Mouse (Mus musculus): ENCODE results near the gene Mettl2. TPM values are rescaled to one million over a fixed set of nuclear protein-coding genes. Genes with fewer than 3 reads are reported as not detected.

Gene Mettl2
- polyA plus RNA-seq (2015; fragmentation: Nextera tagmentation; extraction: Ambion mirVana), result 26.0 and 31.2 TPM in 2 replicates

GRCm38 (mm10) chr11:105125735-105126519, at the start of gene Mettl2:
Gene Mettl2 (plus strand): TSS chr11:105126425.

GRCm38 (mm10) chr11:105146593-105146992, 20.4 kb downstream of the Mettl2 start, which contains the start of gene Gm10842:
Gene Gm10842 (plus strand): TSS chr11:105146893.

GRCm38 (mm10) chr11:105178516-105178915, 52.3 kb downstream of the Mettl2 start, which contains the start of gene Tlk2:
Gene Tlk2 (plus strand): TSS chr11:105178807.

Other genes with a start within 250 kb of the Mettl2 start
- gene Efcab3, start 62.8 kb upstream of the Mettl2 start, polyA plus RNA-seq (2015; fragmentation: Nextera tagmentation; extraction: Ambion mirVana), result 0.48 TPM in 1 of 2 replicates, not detected in the other
- not detected in 2 replicates for gene Gm10842, start 20.5 kb downstream of the Mettl2 start, polyA plus RNA-seq (2015; fragmentation: Nextera tagmentation; extraction: Ambion mirVana)
- gene Tlk2, start 52.4 kb downstream of the Mettl2 start, polyA plus RNA-seq (2015; fragmentation: Nextera tagmentation; extraction: Ambion mirVana), result 11.8 and 14.8 TPM in 2 replicates
- gene Mrc2, start 166.2 kb downstream of the Mettl2 start, polyA plus RNA-seq (2015; fragmentation: Nextera tagmentation; extraction: Ambion mirVana), result 6.8 and 9.2 TPM in 2 replicates